Mouse (Mus musculus) kidney, postnatal 36 days (tissue): ENCODE data around the gene Hoxc8.
A peak's percentile ranks its signal among the peaks of the same experiment; 100 is the strongest.

ENCODE experiments used
- DNase-seq, 2 experiments: peaks; one replicate each; pipeline ENCODE4 v3.0.0; 2021 to 2022; ENCODE audit warnings: mixed read lengths in 2 of 2

The Hoxc8 gene

DNA sequence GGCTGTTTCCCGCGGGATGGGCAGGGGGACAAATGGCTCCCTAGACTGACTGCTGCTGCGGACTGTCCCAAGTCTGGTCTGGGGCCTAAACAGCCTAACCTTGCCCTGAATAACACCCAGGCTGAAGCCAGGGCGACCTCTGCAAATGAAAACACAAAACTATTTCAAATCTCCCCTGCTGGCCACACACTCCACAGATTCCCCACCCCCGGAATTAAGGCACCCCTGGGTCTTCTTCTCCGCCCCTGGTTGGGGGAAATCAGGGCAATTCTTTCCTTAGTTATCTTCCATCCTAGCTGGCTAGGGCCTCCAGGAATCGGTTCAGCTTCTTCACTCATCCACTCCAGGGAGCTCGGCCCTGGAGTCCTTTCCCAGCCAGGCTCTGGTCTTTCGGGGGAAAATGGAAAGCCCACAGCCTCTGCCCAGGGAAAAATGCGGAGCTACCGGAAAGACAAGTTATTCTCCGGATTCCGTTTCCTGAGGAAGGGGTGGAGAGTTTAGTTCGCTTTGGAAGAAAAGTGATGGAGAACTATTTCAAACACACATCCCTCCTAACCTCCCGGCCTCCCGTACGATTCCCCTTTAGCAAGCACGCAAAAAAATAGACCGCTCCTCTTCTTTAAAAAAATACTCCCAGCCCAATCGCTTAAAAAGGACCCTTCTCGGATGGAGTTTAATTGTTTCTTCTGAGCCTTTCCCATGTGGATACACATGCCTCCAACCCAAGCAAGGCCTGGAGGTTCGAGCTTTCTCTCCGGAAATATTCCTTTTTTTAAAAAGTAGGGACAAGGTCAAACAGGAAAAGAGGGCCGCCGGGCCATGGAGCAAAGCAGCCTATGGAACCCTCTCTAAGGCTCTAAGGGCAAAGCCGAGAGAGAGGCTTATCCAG is 25.2 kb upstream of the Hoxc8 start:
- no peak for DNase-seq

DNA sequence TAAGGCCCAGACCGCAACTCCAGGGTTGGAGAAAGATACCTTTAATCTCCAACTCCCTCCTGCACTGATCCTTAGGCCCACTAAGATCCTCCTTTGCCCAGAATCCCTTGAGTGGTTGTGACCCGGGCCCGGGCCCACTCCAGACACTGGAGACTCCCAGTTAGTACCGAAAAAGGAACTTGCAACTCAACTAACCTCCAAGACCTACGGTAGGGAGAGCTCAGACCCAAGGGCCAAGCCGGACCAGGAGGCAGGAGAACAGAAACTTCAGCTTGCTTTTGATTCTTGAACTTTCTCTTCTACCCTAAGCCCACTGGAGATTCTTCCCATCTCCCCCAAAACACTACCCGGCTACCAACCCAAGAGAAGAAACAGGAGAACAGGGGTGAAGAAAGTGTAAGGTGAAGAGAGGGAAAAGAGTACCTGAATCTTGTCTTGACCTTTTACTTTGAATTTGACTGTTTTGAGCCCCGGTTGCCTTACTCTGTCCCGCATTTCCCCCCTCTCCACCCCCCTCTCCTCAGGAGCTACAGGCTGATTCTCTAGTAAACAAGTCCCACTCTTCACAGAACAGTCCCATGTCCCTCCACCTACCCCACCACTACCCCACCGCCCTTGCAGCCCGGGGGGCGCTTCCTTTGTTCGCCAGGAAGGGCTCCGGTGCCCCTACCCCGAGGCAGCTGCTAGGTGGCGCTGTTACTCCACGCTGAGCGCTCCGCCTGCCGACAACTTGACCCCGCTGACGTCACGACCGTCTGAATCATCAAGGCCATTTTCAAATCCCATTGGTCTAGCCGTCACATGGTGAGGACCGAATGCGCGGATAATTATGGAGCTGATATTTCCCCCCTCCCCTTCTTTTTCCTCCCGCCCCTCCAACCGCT is 24.3 kb upstream of the Hoxc8 start:
- peak; percentile 97 for DNase-seq

DNA sequence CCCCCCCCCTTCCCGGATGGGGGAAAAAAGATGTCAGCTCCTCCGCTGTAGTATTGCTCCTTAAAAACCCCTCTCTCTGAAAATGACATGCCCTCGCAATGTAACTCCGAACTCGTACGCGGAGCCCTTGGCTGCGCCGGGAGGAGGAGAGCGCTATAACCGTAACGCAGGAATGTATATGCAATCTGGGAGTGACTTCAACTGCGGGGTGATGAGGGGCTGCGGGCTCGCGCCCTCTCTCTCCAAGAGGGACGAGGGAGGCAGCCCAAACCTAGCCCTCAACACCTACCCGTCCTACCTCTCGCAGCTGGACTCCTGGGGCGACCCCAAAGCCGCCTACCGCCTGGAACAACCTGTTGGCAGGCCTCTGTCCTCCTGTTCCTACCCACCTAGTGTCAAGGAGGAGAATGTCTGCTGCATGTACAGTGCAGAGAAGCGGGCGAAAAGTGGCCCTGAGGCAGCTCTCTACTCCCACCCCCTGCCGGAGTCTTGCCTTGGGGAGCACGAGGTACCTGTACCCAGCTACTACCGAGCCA is 23.6 kb upstream of the Hoxc8 start, which contains the start of gene Hoxc10:
TSS of gene Hoxc10 (plus strand) at position 21 of the 536 bp plus-strand sequence.
- DNase-seq, result peak in 1 of 2 experiments; percentile 53

DNA sequence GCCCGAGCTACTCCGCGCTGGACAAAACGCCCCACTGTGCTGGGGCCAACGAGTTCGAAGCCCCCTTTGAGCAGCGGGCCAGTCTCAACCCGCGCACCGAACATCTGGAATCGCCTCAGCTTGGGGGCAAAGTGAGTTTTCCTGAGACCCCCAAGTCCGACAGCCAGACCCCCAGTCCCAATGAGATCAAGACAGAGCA is 23.2 kb upstream of the Hoxc8 start, which contains the start of gene Hoxc5:
TSS of gene Hoxc5 (plus strand) at position 132 of the 199 bp plus-strand sequence.
- no peak for DNase-seq

DNA sequence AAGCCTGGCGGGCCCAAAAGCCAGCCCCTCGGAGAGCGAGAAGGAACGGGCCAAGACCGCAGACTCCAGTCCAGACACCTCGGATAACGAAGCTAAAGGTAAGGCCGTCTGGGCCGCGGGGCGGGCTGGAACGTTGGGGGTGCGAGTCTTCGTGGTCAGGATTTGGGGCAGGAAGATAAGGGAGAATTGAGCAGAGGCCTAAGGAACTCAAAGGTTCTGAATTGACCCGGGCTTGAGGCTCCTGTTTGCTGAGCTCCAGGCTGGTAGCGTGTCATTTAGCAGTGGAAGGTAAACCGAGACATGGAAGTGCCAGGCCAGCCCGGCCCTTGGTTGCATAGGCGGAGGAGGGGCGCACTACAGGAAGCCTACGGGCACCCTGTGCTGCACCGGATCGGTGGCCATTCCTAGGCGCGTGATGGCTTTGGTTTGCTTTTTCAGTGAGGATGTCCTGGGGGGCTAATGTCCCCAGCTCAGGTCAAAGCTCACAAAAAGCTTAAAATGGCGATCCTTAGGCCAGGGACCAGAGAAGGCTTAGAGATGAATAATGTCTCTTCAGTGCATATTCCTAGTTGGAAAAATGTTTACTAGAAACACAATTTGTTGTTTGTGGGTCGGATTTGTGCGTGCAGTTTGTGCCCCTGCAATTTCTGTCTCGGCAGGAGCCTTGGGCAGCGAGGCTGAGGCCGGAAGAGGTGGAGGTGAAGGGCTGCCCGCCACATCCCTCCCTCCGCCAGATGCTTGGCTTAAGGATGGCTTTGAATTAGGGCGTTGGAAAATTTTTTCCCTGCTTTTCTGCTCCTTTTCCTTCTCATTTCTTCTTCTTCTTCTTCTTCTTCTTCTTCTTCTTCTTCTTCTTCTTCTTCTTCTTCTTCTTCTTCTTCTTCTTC is 22.7 kb upstream of the Hoxc8 start:
- DNase-seq, result peak in 1 of 2 experiments; percentile 57

- DNase-seq, result no peak
These were observed 21.1 kb upstream of the Hoxc8 start for GRCm38 (mm10) chr15:102969296-102969695.

- peak in 1 of 2 experiments; percentile 74 for DNase-seq
These were observed 19.7 kb upstream of the Hoxc8 start for GRCm38 (mm10) chr15:102970740-102971139.

- no peak for DNase-seq
These were observed 18.2 kb upstream of the Hoxc8 start for GRCm38 (mm10) chr15:102972254-102972653.

DNA sequence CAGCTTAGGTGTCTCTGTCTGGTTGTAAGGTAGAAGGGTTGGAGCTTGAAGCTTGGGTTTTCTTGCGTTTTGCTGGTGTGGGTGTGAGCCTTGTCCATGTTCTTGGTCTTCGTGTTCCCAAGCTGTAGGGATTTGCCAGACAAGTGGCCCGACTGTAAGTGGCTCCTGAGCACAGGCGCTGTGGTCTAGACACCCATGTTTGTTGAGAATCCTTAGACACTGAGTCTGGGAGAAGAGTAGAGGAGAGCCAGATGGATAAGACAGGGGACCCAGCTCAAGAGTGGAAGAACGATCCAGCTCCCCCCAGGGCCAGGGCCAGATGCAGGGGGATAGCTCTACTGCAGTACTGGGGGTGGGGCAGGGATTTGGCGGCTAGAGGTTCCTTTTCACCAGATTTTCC is 17.7 kb upstream of the Hoxc8 start:
- DNase-seq, result no peak

GRCm38 (mm10) chr15:102975034-102975433 is 15.4 kb upstream of the Hoxc8 start:
- DNase-seq, result peak in 1 of 2 experiments; percentile 53

- peak in 1 of 2 experiments; percentile 68 for DNase-seq
These were observed 14.7 kb upstream of the Hoxc8 start for GRCm38 (mm10) chr15:102975688-102976111.

DNA sequence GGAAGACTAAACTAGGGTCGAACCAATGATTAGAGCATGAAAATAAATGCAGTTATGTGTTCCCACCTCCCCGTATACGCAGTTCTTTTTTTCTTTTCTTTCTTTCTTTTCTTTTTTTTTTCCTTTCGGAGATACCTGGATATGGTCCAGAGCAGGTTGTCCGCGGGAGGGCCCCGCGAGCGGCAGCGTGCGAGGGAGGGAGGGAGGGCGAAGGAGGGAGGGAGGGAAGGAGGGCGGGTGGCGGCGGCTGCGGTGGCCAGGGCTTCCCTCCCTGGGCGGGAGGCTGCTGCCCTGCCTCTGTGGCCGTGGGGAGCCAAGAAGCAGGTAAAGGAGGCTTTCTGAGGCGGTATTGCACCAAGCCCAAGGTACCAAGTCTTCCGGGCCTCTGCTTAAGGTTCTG is 14.2 kb upstream of the Hoxc8 start, which contains the start of gene Hoxc9:
TSS of gene Hoxc9 (plus strand) at position 269 of the 400 bp plus-strand sequence.
- peak in 1 of 2 experiments; percentile 56 for DNase-seq

- DNase-seq, result peak in 1 of 2 experiments; percentile 64
These were observed 13.6 kb upstream of the Hoxc8 start for GRCm38 (mm10) chr15:102976631-102977422.

DNA sequence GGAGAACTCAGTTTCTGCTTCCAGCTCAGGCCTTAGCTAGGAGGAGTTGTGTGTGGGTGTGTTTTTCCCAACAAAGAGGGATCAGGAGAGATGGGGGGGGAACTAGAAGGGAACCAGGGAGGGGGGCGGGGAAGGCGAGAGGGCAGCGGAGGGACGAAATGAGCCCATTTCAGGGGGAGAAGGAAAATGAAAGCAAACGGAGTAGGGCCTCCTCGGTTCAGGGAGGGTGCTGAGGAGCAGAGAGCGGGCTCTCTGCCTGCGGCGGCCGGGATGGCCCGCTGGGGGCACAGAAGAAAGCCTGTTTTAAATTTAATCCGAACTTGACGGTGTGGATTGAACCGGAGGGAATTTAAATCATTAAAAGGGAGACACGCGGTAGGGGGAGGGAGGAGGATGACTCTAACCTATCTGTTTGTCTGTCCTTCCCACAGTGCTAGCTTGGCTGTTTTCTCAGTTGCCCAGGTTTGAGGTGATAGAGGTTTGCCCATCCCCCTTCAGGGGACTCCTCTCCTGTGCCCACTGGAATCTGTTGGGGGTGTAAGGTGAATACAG is 12.9 kb upstream of the Hoxc8 start:
- peak in 1 of 2 experiments; percentile 45 for DNase-seq

DNA sequence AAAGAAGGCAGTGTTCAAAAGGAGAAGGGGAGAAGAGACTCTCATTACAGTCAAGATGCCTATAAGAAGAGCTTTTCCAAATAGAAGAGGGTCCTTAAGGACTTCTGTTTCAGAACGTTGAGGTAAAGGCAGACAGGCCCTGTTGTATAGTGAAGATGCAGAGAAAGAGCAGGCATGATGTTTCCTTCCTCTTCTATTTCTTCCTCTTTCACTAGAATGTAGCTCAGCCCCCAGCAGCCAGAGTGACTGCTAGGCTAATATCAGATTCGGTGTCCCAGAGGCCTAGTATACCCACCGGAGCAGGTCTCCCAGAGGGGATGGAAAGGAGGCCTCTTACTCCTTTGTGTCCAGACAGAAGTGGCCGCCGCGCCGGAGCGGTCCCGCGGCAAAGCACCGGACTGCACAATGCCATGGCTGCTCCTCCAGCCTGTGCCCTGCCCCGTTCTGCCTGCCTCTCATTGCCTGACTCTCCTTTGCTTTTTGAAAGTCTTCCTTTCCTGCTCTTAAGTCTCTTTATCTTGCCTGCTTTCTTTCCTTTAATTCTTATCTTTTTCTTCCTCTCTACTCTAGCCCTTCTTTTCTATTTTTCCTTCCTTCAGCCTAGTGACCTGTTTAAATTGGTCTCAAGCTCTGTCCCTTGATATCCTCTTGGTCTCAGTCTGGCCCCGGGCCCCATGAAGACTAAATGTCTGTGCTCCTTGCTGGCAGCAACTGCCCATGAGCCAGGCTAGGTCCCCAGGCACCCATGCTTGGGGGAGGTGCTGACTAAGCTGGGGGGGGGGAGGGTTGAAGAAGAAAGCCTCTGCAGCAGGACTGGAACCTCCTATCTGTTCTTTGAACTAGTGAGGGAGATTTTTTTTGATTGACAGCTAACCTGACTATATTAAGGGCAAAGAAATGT is 11.5 kb upstream of the Hoxc8 start:
- peak in 1 of 2 experiments; percentile 48 for DNase-seq

GRCm38 (mm10) chr15:102979936-102980335 is 10.5 kb upstream of the Hoxc8 start:
- DNase-seq, result peak in 1 of 2 experiments; percentile 8

GRCm38 (mm10) chr15:102980352-102980751 is 10.1 kb upstream of the Hoxc8 start:
- peak in 1 of 2 experiments; percentile 19 for DNase-seq

DNA sequence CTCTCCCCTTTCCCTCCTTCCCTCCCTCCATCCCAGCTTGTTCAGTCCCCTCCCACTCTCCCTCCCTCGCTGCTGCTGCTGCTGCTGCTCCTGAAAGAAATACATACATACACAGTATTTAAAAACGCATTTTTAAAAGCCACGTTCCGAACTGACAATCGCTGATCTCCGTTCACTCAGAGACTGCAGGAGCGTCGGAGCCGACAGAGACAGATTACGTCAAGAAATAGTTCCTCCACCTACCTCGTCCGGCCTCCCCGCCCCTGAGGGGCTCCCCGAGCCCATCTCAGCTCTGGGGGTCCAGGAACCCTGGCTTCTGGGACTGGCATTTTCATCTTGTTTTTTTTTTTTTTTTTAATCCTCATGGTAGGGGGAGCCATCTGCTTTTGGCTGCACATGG is 9.5 kb upstream of the Hoxc8 start:
- peak in 1 of 2 experiments; percentile 34 for DNase-seq

DNA sequence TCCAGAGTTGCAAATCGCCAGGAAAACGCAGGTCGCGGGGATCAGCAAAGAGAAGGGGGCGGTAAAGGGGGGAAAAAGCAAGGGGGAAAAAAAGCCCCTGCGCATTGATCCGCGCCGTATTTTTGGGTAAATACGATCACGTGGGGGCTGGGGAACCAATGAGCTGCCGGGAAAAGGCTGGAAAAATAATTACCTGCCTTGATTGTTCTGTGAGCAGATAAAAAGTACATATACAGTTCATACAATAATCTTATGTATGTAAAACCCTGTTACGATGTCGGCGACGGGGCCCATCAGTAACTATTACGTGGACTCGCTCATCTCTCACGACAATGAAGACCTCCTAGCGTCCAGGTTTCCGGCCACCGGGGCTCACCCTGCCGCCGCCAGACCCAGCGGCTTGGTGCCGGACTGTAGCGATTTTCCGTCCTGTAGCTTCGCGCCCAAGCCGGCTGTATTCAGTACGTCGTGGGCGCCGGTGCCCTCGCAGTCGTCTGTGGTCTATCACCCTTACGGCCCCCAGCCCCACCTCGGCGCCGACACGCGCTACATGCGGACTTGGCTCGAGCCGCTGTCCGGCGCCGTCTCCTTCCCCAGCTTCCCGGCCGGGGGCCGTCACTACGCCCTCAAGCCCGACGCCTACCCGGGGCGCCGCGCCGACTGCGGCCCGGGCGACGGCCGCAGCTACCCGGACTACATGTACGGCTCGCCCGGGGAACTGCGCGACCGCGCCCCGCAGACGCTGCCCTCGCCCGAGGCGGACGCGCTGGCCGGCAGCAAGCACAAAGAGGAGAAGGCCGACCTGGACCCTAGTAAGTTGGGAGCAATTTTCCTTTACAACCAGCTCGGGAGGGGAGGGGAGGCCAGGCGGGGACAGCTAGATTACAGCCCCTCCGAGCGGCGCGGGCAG is 8.8 kb upstream of the Hoxc8 start:
- DNase-seq, result peak; percentile 74 to 78
